Mouse (Mus musculus): ENCODE measurements around the gene Hoxa6.

The Hoxa6 gene

GRCm38 (mm10) chr6:52208072-52208867 lies at the start of gene Hoxa6:
Gene Hoxa6, minus strand, starts transcription at chr6:52208722.
- DNase-seq (ENCODE audit: low spot score in 2 of 2): no peak

DNA sequence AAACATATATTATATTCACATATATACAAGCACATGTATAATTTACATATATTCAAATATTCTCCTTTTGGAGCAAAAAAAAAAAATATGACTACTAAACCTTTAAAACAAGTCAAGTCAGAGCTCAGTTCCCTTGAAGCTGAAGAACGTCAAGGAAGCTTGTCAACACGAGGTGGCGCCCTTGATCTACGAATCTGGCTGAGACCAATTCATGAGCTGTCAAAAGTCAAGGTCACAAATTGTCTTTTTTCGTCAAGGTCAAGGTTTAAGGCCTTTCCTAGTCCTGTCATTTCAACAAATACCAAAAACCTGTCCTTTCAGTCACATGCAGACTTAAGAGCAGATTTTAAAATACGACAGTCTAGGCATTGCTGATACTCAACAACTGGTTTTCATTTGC lies 48.4 kb upstream of the Hoxa6 start:
- DNase-seq (ENCODE audit: low spot score in 2 of 2): peak; percentile 73 to 75

- DNase-seq (ENCODE audit: low spot score in 2 of 2): no peak
Measured at GRCm38 (mm10) chr6:52253511-52254500, 45.3 kb upstream of the Hoxa6 start.

DNA sequence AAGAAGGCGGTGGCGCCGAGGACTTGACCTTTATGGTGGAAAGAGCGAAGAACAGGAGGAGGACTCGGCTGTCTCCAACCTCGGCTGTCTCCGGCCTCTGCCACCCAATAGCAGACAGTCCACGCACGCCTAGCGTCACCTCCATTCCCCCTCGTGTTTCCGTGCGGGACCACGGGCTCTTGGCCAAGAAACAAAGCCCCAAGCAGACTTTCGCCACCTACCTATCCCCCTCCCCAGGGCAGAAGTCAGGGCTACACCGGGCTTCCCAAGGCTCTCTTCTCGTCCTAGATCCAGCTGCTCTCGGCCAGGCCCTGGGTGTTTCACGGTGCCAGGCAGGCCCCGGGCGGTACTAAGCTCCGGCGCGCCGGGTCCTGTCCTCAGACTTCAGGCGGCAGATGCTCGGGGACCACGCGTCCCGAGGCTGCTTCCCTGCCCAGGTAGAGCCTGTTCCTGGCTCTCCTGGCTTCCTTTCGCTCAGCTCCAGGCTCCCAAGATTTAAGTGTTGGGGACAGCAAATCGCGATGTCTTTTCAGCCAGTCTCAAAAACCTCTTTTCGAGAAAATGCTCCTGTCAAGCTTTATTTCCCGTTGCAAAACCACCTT lies 44.4 kb upstream of the Hoxa6 start:
- no peak for DNase-seq (ENCODE audit: low spot score in 2 of 2)

DNA sequence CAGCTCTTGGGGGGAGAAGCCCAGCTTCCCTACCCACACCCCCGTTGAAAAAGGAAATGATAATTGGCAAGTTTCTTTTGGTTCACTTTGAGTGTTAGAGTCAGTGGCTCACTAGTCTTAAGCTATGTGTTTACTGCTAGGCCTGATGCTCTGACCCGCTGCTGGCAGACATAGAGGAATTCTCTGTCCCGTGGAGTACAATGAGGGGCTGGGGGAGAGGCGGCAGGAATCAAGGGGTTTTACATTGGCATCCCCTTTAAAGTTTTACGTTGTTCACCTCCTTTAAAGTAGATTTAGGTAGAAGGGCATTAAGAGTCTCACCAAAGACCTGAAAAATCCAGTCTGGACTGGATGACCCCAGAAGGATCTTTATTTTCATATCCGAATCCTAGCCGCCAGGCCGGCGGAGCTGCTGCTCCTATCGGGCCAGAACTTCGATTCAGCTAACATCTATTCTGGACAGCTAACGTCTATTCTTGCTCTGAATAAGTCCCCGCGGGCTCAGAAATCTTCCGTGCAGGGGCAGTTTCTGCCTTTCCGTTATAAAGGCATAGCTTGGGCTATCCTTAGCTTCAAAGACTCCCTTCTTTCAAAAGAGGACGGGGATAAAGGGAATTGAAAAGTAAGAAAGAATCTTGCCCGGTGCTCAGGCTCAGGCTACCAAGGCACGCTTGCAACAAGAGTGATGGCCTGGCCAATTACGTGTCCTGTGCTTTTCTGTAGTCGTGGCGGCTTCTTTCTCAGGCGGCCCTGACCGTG lies 43.7 kb upstream of the Hoxa6 start:
- DNase-seq (ENCODE audit: low spot score in 2 of 2): no peak

DNA sequence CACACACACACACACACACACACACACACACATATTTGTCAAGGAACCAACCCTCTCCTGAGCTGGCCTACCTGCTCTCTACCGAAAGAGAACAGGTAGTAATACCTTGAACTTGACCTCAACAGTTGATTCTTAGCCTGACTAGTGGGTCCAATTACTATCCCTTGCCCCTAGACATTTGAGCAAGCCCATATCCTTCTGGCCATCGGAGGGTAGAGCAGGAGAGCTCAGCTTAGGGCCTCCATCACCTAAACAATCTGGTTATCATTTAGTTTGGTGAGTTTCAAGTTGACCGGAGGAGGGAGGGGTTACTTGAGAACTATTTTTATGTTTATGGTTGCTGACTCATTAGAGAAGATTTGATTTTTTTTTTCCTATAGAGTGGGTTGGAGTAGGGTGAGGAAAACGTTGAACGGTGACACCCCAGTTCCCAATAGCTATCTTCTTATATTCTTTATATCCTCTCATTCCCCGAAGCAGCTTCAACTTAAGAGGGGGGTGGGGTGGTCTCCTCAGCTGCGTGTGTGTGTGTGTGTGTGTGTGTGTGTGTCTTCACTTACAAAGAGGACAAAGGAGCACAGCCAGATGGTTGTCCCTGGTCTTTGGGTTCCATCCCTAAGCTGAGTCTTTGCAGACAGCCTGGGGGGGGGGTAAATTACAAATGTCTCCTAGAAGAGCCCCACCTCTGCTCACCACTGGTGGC lies 42.8 kb upstream of the Hoxa6 start:
- DNase-seq (ENCODE audit: low spot score in 2 of 2): no peak

DNA sequence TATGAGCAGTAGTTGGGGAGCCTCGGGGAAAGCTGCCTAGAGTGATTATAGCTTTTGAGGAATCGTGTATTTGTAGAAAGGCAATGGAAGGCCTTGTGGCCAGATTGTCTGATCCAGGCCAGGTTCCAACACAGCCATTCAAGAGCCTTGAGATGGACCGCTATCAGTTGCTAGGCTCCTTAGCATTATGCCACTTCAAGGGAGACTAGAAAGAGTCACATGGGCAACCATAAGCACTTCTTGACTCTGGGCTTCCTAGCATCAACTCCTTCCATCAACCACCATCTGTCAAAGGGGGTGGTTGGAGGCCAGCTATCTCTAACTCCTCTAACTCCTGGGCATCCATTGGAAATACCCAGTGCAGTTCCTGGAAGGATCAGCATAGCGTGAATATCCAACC lies 41.3 kb upstream of the Hoxa6 start:
- no peak for DNase-seq (ENCODE audit: low spot score in 2 of 2)

- DNase-seq (ENCODE audit: low spot score in 2 of 2): no peak
Measured at GRCm38 (mm10) chr6:52249415-52249738, 40.9 kb upstream of the Hoxa6 start.

DNA sequence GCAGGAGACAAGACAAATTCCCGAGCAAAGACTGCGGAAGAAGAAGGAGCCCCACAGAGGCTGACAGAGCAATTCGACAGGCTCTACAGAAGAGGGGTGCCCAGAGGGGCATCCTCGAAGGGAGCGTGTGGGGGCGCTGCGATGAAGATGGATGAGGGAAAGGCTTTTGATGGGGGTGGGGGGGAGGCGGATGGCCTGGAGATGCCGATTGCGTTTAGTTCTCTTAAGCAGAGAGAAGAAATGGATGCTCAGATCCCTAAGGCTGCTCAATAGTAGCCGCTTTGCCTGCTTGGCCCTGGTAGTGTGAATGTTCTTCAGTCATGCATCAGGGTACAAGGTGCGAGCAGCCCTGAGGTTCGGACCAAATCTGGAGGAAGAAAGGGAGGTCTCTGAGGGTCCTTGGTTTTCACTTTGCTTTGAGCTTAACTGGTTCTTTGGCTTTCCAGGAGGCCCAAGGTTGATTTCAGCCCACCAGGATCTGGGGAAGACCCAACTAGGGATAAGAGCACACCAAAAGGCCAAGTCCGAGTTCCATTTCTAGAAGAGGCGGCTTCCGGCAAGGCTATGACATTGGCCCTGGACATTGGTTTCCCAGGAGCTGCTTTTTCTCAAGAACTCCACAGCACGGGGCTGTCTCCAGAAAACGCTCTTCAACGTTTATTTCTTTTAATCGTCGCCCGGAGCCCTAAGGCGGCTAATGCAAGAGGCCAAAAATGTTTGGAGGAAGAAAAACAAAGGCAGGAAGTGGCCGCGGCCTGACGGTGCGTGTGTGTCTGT lies 40.3 kb upstream of the Hoxa6 start:
- no peak for DNase-seq (ENCODE audit: low spot score in 2 of 2)

DNA sequence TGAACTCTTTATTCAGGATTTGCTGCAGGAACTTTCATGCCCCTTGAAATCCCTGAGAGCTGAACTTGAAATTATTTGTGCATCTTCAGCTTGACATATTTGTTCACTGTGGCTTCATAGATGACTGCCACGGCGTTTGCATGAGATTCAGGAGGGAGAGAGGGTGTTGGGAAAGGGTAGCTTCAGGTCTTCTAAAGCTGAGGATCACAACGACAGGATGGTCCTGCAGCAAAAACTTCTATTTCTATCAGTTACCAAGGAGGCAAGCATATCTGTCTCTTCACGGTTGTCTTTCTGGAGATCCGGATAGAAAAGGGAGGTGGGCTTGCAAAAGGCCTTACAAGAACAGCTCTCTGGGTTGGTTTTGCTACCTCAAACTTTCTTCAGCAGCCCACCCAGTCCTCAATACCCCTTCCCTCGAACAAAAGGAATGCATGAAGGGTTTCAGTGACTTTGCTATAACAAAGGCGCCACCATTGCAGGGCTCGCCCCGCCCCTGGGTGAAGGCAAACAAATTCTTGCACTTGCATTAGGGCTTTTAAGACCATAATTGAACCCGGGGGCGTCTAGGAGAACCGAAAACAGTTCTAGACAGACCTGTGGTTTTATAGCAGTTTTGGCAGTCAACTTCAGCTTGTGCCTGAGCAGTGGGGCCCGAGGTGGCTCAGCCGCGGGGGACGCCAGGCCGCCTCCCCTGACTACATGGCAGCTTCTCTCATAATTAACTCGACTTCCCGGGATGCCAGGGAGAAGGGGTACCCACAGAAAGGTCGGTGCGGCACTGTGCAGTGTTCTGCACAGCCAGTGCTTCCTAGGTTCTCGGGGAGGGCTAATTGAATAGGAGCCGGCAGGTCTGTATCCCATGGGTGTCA lies 39.5 kb upstream of the Hoxa6 start:
- DNase-seq (ENCODE audit: low spot score in 2 of 2): no peak

GRCm38 (mm10) chr6:52246916-52247315 lies 38.4 kb upstream of the Hoxa6 start:
- no peak for DNase-seq (ENCODE audit: low spot score in 2 of 2)

- DNase-seq (ENCODE audit: low spot score in 2 of 2): no peak
Measured at GRCm38 (mm10) chr6:52246403-52246803, 37.9 kb upstream of the Hoxa6 start.

- DNase-seq (ENCODE audit: low spot score in 2 of 2): no peak
Measured at GRCm38 (mm10) chr6:52245757-52246142, 37.2 kb upstream of the Hoxa6 start, which contains the start of gene Hoxa11. Gene Hoxa11, minus strand, starts transcription at chr6:52245810.

DNA sequence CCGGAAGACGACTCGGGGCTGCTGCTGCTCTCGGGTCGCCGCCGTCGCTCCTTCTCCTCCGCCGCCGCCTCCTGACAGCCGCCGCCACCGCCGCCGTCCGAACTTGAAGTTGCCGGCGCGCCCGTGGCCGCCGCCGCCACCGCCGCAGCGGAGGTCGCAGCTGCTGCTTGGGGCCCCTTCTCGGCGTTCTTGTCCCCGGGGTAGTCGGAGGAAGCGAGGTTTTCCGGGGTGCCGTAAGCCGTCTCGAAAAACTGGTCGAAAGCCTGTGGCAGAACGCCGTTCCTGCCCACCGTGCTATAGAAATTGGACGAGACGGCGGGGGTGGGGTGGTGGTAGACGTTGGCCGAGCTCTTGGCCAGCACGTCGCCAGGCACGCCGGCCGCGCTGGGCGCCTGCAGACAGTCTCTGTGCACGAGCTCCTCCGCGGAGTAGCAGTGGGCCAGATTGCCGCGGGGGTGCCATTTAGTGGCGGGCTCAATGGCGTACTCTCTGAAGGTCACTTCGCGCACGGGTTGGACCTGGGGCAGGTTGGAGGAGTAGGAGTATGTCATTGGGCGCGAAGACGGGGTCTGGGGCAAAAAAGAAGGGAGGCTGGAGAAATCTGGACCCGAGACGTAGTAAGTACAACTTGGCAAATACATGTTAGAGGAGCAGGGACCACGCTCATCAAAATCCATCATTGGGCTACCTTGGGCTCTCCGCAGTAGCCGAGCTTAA lies 36.7 kb upstream of the Hoxa6 start:
- DNase-seq (ENCODE audit: low spot score in 2 of 2): no peak

- no peak for DNase-seq (ENCODE audit: low spot score in 2 of 2)
Measured at GRCm38 (mm10) chr6:52244471-52245039, 36.0 kb upstream of the Hoxa6 start.

DNA sequence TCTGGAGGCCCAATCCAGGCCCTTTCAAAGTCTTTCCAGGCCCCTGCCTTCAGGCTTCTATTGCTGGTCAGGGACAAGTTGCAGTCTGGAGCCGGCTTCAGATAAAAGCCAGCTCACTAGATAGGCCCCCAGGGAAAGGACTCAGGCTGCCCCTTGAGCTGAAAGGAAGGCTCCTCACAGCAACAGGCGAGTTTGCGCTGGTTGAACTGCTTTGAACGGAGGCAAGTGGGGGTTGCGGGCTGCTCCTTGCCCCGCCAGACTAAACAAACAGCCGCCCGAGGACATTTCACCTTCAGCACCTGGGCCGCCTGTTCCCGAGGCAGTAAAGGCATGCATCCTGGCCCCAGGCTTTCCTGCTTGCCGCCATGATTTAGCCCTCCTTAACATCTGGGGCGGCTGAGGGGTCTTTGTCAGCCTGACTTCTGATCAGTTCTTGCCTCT lies 35.2 kb upstream of the Hoxa6 start:
- DNase-seq (ENCODE audit: low spot score in 2 of 2): no peak

GRCm38 (mm10) chr6:52242801-52243332 lies 34.3 kb upstream of the Hoxa6 start:
- no peak for DNase-seq (ENCODE audit: low spot score in 2 of 2)

Measured in right cerebral cortex, adult 2 months (tissue).